Mouse (Mus musculus) heart, embryonic 14.5 days (tissue): Measurements from ENCODE around the gene Tlr6. TPM values are rescaled to one million over a fixed set of nuclear protein-coding genes. Genes with fewer than 3 reads are reported as not detected.

ENCODE experiments used
- ATAC-seq: fragments of 200-750 bp; cut with Nextera tagmentation; 2 replicates; pipeline ENCODE4 v1.8.0; 2017; ENCODE audit warnings: low read depth, moderate TSS enrichment; ENCODE audit not compliant: insufficient number of reproducible peaks, insufficient read depth, low FRiP score
- H3K27ac ChIP-seq, 2 experiments: fragments of 200-500 bp in 1 of 2; fragments of 300-500 bp in 1 of 2; sonication (generic) in 1 of 2; replicated peaks in 1 of 2; 2 replicates each; pipeline ENCODE4 v1.5.1; 2012 to 2014; ENCODE audit warnings: low read depth in 2 of 2, low read length in 2 of 2, control low read depth in 1 of 2, mild to moderate bottlenecking in 1 of 2, mixed read lengths in 1 of 2; ENCODE audit not compliant: control insufficient read depth in 1 of 2, insufficient read depth in 1 of 2
- H3K27me3 ChIP-seq: fragments of 300-500 bp; sonication (generic); 2 replicates; pipeline ENCODE4 v1.6.1; 2014; ENCODE audit warnings: mild to moderate bottlenecking, low read length, control low read depth; ENCODE audit not compliant: control insufficient read depth, insufficient read depth
- H3K36me3 ChIP-seq: fragments of 300-500 bp; sonication (generic); 2 replicates; pipeline ENCODE4 v1.6.1; 2014; ENCODE audit warnings: mild to moderate bottlenecking, control low read depth, low read length, mixed read lengths; ENCODE audit not compliant: control insufficient read depth, insufficient read depth
- H3K4me1 ChIP-seq, 2 experiments: fragments of 200-500 bp in 1 of 2; fragments of 300-500 bp in 1 of 2; sonication (generic) in 1 of 2; 2 replicates each; pipeline ENCODE4 v1.6.1; 2012 to 2014; ENCODE audit warnings: low read length in 2 of 2, control low read depth in 1 of 2, mixed read lengths in 1 of 2; ENCODE audit not compliant: control insufficient read depth in 2 of 2, insufficient read depth in 2 of 2
- H3K4me2 ChIP-seq: fragments of 300-500 bp; sonication (generic); 2 replicates; pipeline ENCODE4 v1.6.1; 2014; ENCODE audit warnings: mild to moderate bottlenecking, low read length
- H3K4me3 ChIP-seq, 2 experiments: fragments of 200-500 bp in 1 of 2; fragments of 300-500 bp in 1 of 2; sonication (generic) in 1 of 2; 2 replicates each; pipeline ENCODE4 v1.5.1; 2012 to 2014; ENCODE audit warnings: low read length in 2 of 2, mild to moderate bottlenecking in 2 of 2, control low read depth in 1 of 2, low read depth in 1 of 2, moderate library complexity in 1 of 2; ENCODE audit not compliant: control insufficient read depth in 1 of 2, insufficient read depth in 1 of 2
- H3K9ac ChIP-seq: fragments of 300-500 bp; sonication (generic); 2 replicates; pipeline ENCODE4 v1.6.1; 2014; ENCODE audit warnings: mild to moderate bottlenecking, low read length
- H3K9me3 ChIP-seq: fragments of 300-500 bp; sonication (generic); 2 replicates; pipeline ENCODE4 v1.6.1; 2016; ENCODE audit warnings: low read length, control low read depth; ENCODE audit not compliant: control insufficient read depth
- WGBS: fragments of 180-500 bp; shearing (Covaris S2); extraction: QIAGEN DNeasy Blood & Tissue Kit; methylation state at CpG from one replicate; pipeline ENCODE4 v1.1.7; 2014; 5-methylcytosine and 5-hydroxymethylcytosine counted together
- polyA plus RNA-seq: library from polyadenylated mRNA; unstranded; fragments of >200 nt; fragmentation: Nextera tagmentation; extraction: Ambion mirVana; gene quantifications from 2 replicates; pipeline ENCODE4 v1.2.1, GENCODE M21; 2014

Tlr6 gene
- polyA plus RNA-seq: 0.74 and 1.0 TPM in 2 replicates

DNA sequence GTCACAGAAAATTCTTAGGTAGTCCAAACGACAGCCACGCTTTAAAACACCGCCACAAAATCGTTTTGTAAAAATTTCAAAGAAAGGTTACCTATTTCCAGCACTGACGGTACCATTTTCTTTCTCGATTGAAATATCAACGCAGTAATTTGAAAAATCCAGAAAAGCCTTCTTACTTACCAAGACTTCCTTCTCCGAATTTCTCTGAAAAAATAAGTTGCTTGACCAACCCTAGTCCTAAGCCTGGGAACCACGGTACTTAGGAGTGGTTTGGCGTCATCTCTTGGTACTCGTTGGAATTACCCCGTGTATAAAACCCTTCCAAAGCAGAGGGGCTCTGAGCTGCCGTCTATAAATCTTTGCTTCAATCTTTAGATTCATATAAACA is at the start of gene Tlr6:
Tlr6 (minus strand) TSS at position 255 of the 388 bp plus-strand sequence.
- H3K4me2 ChIP-seq: no peak within 1 kb of the TSS
- H3K27me3 ChIP-seq: no peaks in the 10 kb centered on the region
- ATAC-seq: no peak
- no peak within 1 kb of the TSS for H3K27ac ChIP-seq
- H3K4me3 ChIP-seq: no peak within 1 kb of the TSS
- H3K4me1 ChIP-seq: no peaks in the 10 kb centered on the region
- H3K9me3 ChIP-seq: no peaks in the 10 kb centered on the region
- 75% methylated on average over 13 of the region's 13 CpGs for WGBS
- H3K9ac ChIP-seq: no peak within 1 kb of the TSS
- H3K36me3 ChIP-seq: no peaks in the 10 kb centered on the region

GRCm38 (mm10) chr5:65006011-65006491 is 46.2 kb upstream of the Tlr6 start:
- no peak for ATAC-seq
- 0 out of 2 replicates have a peak, but pooled peaks cover 3% of the 10 kb centered on the region for H3K9me3 ChIP-seq
- H3K36me3 ChIP-seq: peaks cover 57% of the 10 kb centered on the region
- peaks cover 0 to 7% of the 10 kb centered on the region in 2 experiments; a peak in 2 of 4 replicates for H3K4me1 ChIP-seq
- no peaks in the 10 kb centered on the region for H3K27me3 ChIP-seq
- no peak overlapping the region for H3K9ac ChIP-seq
- no peak overlapping the region for H3K4me3 ChIP-seq
- no peak overlapping the region for H3K4me2 ChIP-seq
- no peak overlapping the region for H3K27ac ChIP-seq
- 42% methylated on average over 4 of the region's 4 CpGs for WGBS

- no peak for ATAC-seq
- Histone ChIP-seq H3K4me3 (no peak overlapping the region), H3K9ac (no peak overlapping the region), H3K4me2 (no peak overlapping the region), H3K4me1 (peaks cover 0 to 7% of the 10 kb centered on the region in 2 experiments; a peak in 2 of 4 replicates), H3K27me3 (no peaks in the 10 kb centered on the region), H3K9me3 (0 out of 2 replicates have a peak, but pooled peaks cover 2% of the 10 kb centered on the region), H3K27ac (no peak overlapping the region), H3K36me3 (peaks cover 49% of the 10 kb centered on the region)
- WGBS: 93% methylated on average over 4 of the region's 4 CpGs
These were observed 45.4 kb upstream of the Tlr6 start for GRCm38 (mm10) chr5:65005251-65005650.

DNA sequence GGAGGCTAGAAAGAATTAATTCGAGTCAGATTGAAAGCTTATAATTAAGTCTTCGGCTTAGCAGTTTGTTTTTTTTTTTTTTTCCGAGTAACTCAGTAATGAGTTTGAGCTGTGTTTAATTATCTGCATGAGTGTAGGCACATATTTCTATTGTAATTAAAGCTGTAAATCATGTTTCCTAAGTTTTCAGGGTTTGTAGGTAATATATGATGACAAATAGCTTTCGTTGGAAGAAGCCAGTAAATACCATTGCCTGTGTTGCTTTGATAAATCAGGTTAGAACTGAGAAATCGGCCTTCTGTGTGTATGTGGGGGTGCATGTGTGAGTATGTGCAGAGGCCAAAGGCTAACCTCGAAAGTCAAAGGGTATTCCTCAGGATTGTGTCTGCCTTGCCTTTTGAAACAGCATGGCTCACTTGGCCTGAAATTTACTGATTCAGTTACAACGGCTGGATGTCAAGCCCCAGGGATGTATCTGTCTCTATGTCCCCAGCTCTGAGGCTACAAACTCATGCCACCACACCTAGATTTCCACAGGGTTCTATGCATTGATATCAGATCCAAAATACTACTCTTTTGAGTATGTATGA is 44.1 kb upstream of the Tlr6 start:
- Histone ChIP-seq H3K9me3 (no peaks in the 10 kb centered on the region), H3K27me3 (no peaks in the 10 kb centered on the region), H3K9ac (no peak overlapping the region), H3K4me3 (no peak overlapping the region), H3K4me2 (no peak overlapping the region), H3K36me3 (peaks cover 37% of the 10 kb centered on the region), H3K4me1 (peaks cover 0 to 7% of the 10 kb centered on the region in 2 experiments; a peak in 2 of 4 replicates), H3K27ac (no peak overlapping the region)
- ATAC-seq: no peak
- WGBS: 74% methylated on average over 7 of the region's 7 CpGs

DNA sequence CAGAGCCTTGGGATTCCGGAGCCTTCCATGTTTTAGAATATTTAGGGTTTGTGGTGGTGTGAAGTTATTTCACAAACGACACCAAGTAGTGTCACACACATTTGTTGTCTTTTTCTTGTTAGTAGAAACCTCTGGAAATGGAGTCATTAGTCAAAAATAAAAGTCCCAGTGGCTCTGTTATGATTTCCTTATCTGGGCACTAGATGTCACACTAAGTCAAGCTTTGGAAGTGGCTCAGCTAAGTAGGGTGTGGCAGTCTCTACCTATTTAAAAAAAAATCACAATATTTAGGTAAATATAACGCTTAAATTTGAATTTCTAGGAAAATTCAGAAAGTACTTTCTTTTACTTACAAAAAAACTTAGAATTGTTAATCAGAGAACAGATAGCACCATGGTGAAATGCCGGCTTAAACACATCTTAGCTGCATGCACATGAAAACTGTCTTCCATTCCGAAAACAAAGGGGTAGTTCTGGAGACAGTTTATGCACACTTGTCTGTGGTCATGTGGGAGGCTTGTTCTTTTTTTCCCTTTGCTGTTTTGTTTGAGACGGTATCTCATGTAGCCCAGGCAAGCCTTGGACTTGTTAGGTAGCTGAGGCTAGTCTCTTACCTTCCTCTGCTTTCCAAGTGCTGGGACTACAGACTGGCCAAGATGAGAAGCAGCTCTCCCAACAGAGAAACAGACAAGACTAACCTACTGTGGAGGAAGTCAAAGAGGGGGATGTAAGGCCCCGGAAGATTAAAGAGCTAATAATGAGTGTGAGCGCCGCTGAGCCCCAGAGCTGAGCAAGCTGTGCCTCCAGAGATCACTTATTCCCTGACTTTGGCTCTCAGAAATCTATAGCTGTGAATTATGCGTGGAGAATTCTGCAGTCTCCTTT is 43.3 kb upstream of the Tlr6 start:
- WGBS: 61% methylated on average over 10 of the region's 10 CpGs
- Histone ChIP-seq H3K9me3 (no peaks in the 10 kb centered on the region), H3K4me1 (peaks cover 0 to 7% of the 10 kb centered on the region in 2 experiments; a peak in 2 of 4 replicates), H3K4me3 (no peak overlapping the region), H3K27ac (no peak overlapping the region), H3K9ac (no peak overlapping the region), H3K36me3 (peaks cover 29% of the 10 kb centered on the region), H3K27me3 (no peaks in the 10 kb centered on the region), H3K4me2 (no peak overlapping the region)
- no peak for ATAC-seq

DNA sequence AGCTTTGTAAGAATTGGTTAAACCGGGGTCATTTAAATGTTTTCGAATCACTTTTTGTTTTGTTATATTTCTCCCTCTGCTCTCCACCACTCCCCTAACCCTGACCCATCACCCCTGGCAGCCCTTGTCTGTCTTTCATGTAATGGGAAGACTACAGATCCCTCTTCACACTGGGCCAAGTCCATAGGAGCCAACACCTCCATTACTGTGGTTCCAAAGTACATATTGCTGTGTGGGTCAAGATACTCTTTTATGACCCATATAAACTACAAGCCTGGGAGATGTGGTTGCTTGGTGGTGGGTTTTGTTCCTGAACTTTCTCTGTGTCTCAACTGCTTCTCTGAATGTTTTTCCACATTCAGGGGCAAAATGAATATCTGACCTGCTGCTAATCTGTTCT is 35.5 kb upstream of the Tlr6 start:
- H3K27ac ChIP-seq: no peak overlapping the region
- no peak overlapping the region for H3K9ac ChIP-seq
- H3K27me3 ChIP-seq: no peaks in the 10 kb centered on the region
- no peak overlapping the region for H3K4me3 ChIP-seq
- WGBS: 89% methylated on average over 2 of the region's 2 CpGs
- peaks cover 0 to 2% of the 10 kb centered on the region in 2 experiments; a peak in 1 of 4 replicates for H3K4me1 ChIP-seq
- no peak overlapping the region for H3K4me2 ChIP-seq
- no peaks in the 10 kb centered on the region for H3K9me3 ChIP-seq
- no peak for ATAC-seq
- H3K36me3 ChIP-seq: peaks cover 35% of the 10 kb centered on the region

GRCm38 (mm10) chr5:64992540-64992939 is 32.6 kb upstream of the Tlr6 start:
- H3K4me2 ChIP-seq: no peak overlapping the region
- no peak overlapping the region for H3K27ac ChIP-seq
- no peaks in the 10 kb centered on the region for H3K27me3 ChIP-seq
- peaks cover 35% of the 10 kb centered on the region for H3K36me3 ChIP-seq
- no peak for ATAC-seq
- H3K4me3 ChIP-seq: no peak overlapping the region
- H3K9me3 ChIP-seq: no peaks in the 10 kb centered on the region
- peaks cover 5 to 10% of the 10 kb centered on the region in 2 experiments for H3K4me1 ChIP-seq
- 32% methylated on average over 8 of the region's 8 CpGs for WGBS
- no peak overlapping the region for H3K9ac ChIP-seq
